In genomic region chr2:38359811-38360210, GRCm38 (mm10) we compare ENCODE assay signal across 15 mouse cellular contexts. TPM values are rescaled to one million over a fixed set of nuclear protein-coding genes. Genes with fewer than 3 reads are reported as not detected.
DNase-seq lines count a peak whose midpoint lies in the region; ATAC-seq lines count a peak whose summit lies in the region.
"Had no signal": no experiment of that assay in that cellular context is flagged by ENCODE, and none has a peak within 500 bp of the region (broad histone marks: within the 10 kb centered on the region; RNA-seq: fewer than 3 reads in every experiment).

No protein-coding gene starts in this region.

- peaks cover 18% of the 10 kb centered on the region for H3K4me1 ChIP-seq in hindbrain, embryonic 13.5 days (replicated peaks)
- peaks cover 24% of the 10 kb centered on the region for H3K4me1 ChIP-seq in hindbrain, embryonic 10.5 days (replicated peaks)
- peaks cover 34% of the 10 kb centered on the region for H3K4me1 ChIP-seq in megakaryocyte, embryonic 14.5 days
- H3K4me1 ChIP-seq in forebrain, embryonic 15.5 days = peaks cover 66% of the 10 kb centered on the region
- H3K4me1 ChIP-seq in heart, embryonic 12.5 days (replicated peaks) = peaks cover 15% of the 10 kb centered on the region

- no peaks in the 10 kb centered on the region for H3K9me3 ChIP-seq in hindbrain, embryonic 13.5 days
- no peaks in the 10 kb centered on the region for H3K9me3 ChIP-seq in hindbrain, embryonic 10.5 days
- no peaks in the 10 kb centered on the region for H3K9me3 ChIP-seq in megakaryocyte, embryonic 14.5 days
- no peaks in the 10 kb centered on the region for H3K9me3 ChIP-seq in forebrain, embryonic 15.5 days
- H3K9me3 ChIP-seq in heart, embryonic 12.5 days (replicated peaks) = no peaks in the 10 kb centered on the region
- H3K9me3 ChIP-seq: heart, embryonic 15.5 days; liver, embryonic 12.5 days; neural tube, embryonic 12.5 days had no signal

- no peak for DNase-seq in hindbrain, embryonic 10.5 days (ENCODE audit: low spot score)
- DNase-seq in heart, postnatal 4 days = no peak
- no peak for DNase-seq in cerebellum, postnatal 36 days
- DNase-seq: cerebellum, adult 11-12 months; gastrocnemius, postnatal 36 days; kidney, postnatal 14 days had no signal

- H3K4me3 ChIP-seq in hindbrain, embryonic 13.5 days = no peak overlapping the region
- no peak overlapping the region for H3K4me3 ChIP-seq in hindbrain, embryonic 10.5 days
- peak overlapping the region; percentile 51 for H3K4me3 ChIP-seq in megakaryocyte, embryonic 14.5 days (replicated peaks)
- peak overlapping the region; percentile 72 for H3K4me3 ChIP-seq in forebrain, embryonic 15.5 days
- no peak overlapping the region for H3K4me3 ChIP-seq in heart, embryonic 12.5 days
- H3K4me3 ChIP-seq: heart, embryonic 15.5 days; liver, embryonic 12.5 days; neural tube, embryonic 12.5 days had no signal

- H3K4me2 ChIP-seq in hindbrain, embryonic 13.5 days = peak overlapping the region; percentile 36
- peak overlapping the region; percentile 86 for H3K4me2 ChIP-seq in forebrain, embryonic 15.5 days (replicated peaks)
- no peak overlapping the region for H3K4me2 ChIP-seq in heart, embryonic 12.5 days
- H3K4me2 ChIP-seq: heart, embryonic 15.5 days; liver, embryonic 12.5 days; neural tube, embryonic 12.5 days had no signal

- 2% methylated on average over 13 of the region's 13 CpGs for WGBS in hindbrain, embryonic 13.5 days
- 4% methylated on average over 13 of the region's 13 CpGs for WGBS in hindbrain, embryonic 10.5 days
- 13% methylated on average over 13 of the region's 13 CpGs for WGBS in forebrain, embryonic 15.5 days
- WGBS in heart, embryonic 12.5 days = 12% methylated on average over 13 of the region's 13 CpGs

- no peaks in the 10 kb centered on the region for H3K36me3 ChIP-seq in hindbrain, embryonic 13.5 days
- H3K36me3 ChIP-seq in hindbrain, embryonic 10.5 days = no peaks in the 10 kb centered on the region
- H3K36me3 ChIP-seq in megakaryocyte, embryonic 14.5 days (replicated peaks; ENCODE audit: low read length) = no peaks in the 10 kb centered on the region
- H3K36me3 ChIP-seq in forebrain, embryonic 15.5 days = peaks cover 16% of the 10 kb centered on the region
- no peaks in the 10 kb centered on the region for H3K36me3 ChIP-seq in heart, embryonic 12.5 days
- H3K36me3 ChIP-seq: heart, embryonic 15.5 days; liver, embryonic 12.5 days; neural tube, embryonic 12.5 days had no signal

- H3K9ac ChIP-seq in hindbrain, embryonic 13.5 days = no peak overlapping the region
- H3K9ac ChIP-seq in forebrain, embryonic 15.5 days (replicated peaks) = no peak overlapping the region
- no peak overlapping the region for H3K9ac ChIP-seq in heart, embryonic 12.5 days
- H3K9ac ChIP-seq: heart, embryonic 15.5 days; liver, embryonic 12.5 days; neural tube, embryonic 12.5 days had no signal

- no peak for ATAC-seq in hindbrain, embryonic 13.5 days (ENCODE audit: low FRiP score)
- ATAC-seq in megakaryocyte, adult 5-6 weeks (ENCODE audit: poor library complexity, severe bottlenecking) = no peak
- no peak for ATAC-seq in forebrain, embryonic 15.5 days (replicated peaks)
- ATAC-seq in heart, embryonic 12.5 days (ENCODE audit: insufficient number of reproducible peaks, low FRiP score) = no peak
- ATAC-seq: liver, embryonic 12.5 days had no signal

- H3K27me3 ChIP-seq in hindbrain, embryonic 13.5 days = peaks cover 96% of the 10 kb centered on the region
- H3K27me3 ChIP-seq in hindbrain, embryonic 10.5 days (ENCODE audit: insufficient read depth, poor library complexity, severe bottlenecking) = peaks cover 100% of the 10 kb centered on the region
- peaks cover 98% of the 10 kb centered on the region for H3K27me3 ChIP-seq in megakaryocyte, embryonic 14.5 days (replicated peaks)
- H3K27me3 ChIP-seq in forebrain, embryonic 15.5 days = no peaks in the 10 kb centered on the region
- peaks cover 88% of the 10 kb centered on the region for H3K27me3 ChIP-seq in heart, embryonic 12.5 days (replicated peaks)

- H3K27ac ChIP-seq in hindbrain, embryonic 13.5 days = no peak overlapping the region; the same call in 1 of the 2 replicates
- H3K27ac ChIP-seq in hindbrain, embryonic 10.5 days = no peak overlapping the region
- H3K27ac ChIP-seq in forebrain, embryonic 15.5 days (replicated peaks) = peak overlapping the region; percentile 96
- H3K27ac ChIP-seq in heart, embryonic 12.5 days (ENCODE audit: poor library complexity, severe bottlenecking) = no peak overlapping the region
- H3K27ac ChIP-seq: heart, embryonic 15.5 days; liver, embryonic 12.5 days; neural tube, embryonic 12.5 days had no signal

RNA-seq across cellular contexts. Expression of gene Lhx2, which starts 20.7 kb away (rescaled TPM):
- 22.1 and 23.6 TPM in 2 replicates for polyA plus RNA-seq in hindbrain, embryonic 13.5 days (2015; fragmentation: Nextera tagmentation; extraction: Ambion mirVana)
- 17.4 and 26.4 TPM in 2 replicates for polyA plus RNA-seq in hindbrain, embryonic 10.5 days (2016; fragmentation: Nextera tagmentation; extraction: Ambion mirVana)
- 0.03 TPM in 1 of 2 replicates, not detected in the other for polyA plus RNA-seq in megakaryocyte, embryonic 14.5 days (2012; ENCODE audit: insufficient read depth, low replicate concordance)
- 0.18 and 1.0 TPM in 2 replicates for total RNA-seq in megakaryocyte, adult 5-6 weeks (2015)
- not detected in 2 replicates for total RNA-seq in megakaryocyte, adult 5-6 weeks (2017)
- 91.0 and 111 TPM in 2 replicates for polyA plus RNA-seq in forebrain, embryonic 15.5 days (2015; fragmentation: Nextera tagmentation; extraction: Ambion mirVana)
- 0.36 and 0.70 TPM in 2 replicates for polyA plus RNA-seq in heart, embryonic 12.5 days (2016; fragmentation: Nextera tagmentation; extraction: Ambion mirVana)
- total RNA-seq in heart, postnatal 4 days (2021) = 1 to 10 TPM in 1 of 2 experiments, under 1 TPM in 1; 0.29 to 1.2 TPM
- total RNA-seq: gastrocnemius, postnatal 36 days; megakaryocyte-erythroid progenitor cell, adult 5-6 weeks had no signal

Comparison
In these comparisons a context has a peak if more than half of its experiments do, and no peak if none do; other contexts are left out.
1. H3K4me3 ChIP-seq: peak in megakaryocyte, embryonic 14.5 days (single experiment) and forebrain, embryonic 15.5 days (single experiment); none in hindbrain, embryonic 13.5 days (single experiment), hindbrain, embryonic 10.5 days (single experiment) and heart, embryonic 12.5 days (single experiment).
2. RNA of gene Lhx2, which starts 20.7 kb away (polyA plus RNA-seq): 91.0 to 111 TPM in forebrain, embryonic 15.5 days, 17.4 to 26.4 TPM in hindbrain, embryonic 10.5 days and 22.1 to 23.6 TPM in hindbrain, embryonic 13.5 days; 0.36 to 0.70 TPM in heart, embryonic 12.5 days and 0.03 TPM in megakaryocyte, embryonic 14.5 days; every median in the first group is over 10 times any median in the second.